Mouse (Mus musculus): ENCODE results near the gene Prdx6b.

Prdx6b gene

DNA sequence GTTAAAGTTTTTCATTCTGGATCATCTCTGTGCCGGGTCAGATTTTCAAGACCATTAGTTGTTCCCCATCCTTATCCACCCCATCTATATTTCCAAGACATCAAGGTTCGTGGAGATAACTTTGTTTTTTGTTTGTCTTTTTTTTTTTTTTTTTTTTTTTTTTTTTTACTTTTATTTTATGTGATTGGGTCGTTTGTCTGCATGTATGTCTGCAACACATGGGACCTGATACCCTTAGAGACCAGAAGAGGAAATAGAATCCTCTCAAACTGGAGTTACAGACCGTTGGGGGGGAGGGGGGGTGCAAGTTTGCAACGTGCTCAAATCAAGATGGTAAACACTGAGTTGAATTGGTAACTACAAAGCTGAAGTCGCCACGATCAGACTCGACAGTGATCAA lies at the start of gene Prdx6b:
Prdx6b (plus strand) TSS at position 301 of the 400 bp plus-strand sequence.
- DNase-seq (ENCODE audit: low spot score) = no peak

DNA sequence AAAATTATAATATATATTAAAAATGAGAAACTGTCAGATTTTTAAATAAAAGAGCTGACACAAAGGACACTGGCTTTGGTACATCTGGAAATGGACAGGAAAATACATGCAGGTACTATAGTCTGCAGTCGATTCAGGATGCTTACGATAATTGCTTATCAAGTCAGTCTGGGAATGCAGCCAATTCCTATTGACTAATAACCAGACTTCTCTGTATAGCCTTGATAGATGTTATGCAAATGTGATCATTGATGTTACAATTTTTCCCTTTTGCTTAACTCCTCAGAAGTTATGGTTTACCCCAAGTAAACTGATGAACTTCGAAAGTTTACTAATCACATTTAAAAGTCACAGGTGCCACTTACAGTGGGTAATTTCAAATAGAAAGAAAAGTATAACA lies 44.8 kb upstream of the Prdx6b start:
- no peak for DNase-seq (ENCODE audit: low spot score)

DNA sequence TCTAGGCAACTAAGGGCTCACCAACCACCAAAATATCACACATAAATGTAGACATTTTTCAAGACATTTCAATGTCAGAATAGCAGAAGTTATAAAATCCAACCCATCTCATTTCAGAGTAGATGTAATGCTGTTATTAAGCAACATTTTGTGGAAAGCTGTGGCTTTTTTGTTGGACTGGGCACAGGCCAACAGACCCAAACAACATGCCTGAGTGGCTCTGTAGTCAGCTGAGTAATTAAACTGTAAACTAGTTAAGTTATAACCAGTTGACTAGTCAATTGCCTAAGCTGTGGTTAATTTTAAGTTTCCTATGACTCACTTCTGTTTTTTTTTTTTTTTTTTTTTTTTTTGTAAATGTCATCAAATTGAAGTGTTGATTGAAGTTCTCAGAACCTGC lies 44.4 kb upstream of the Prdx6b start:
- DNase-seq (ENCODE audit: low spot score) = no peak

DNA sequence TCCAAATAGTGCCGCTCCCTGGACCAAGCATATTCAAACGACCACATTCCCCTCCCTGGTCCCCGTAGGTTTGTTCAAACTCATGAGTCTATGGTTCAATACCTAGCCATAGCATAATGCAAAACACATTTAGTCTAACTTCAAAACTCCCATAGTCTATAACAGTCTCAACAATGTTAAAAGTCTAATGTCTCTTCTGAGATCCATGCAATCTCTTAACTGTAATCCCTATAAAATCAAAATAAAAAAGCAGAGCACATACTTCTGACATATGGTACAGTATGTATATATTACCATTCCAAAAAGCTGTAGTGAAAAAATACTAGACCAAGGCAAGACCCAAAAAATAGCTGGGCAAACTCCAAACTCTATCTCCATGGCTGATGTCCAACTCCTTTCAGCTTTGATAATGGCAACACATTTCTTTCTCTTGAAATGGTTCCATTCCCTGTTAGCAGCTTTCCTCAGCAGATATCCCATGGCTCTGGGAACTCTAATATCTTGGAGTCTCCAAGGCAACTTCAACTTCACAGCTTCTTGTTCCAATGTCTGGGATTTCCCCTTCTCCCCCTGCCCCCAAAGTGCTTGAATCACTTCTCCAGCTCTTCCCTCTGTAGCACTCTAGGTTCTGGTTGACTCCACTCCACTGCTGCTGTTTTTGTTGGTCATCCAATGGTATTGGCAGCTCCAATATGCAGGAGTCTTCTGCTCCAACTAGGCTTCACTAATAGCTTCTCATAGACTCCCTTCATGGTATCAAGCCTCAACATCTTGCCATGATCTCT lies 32.2 kb upstream of the Prdx6b start:
- DNase-seq (ENCODE audit: low spot score) = no peak

DNA sequence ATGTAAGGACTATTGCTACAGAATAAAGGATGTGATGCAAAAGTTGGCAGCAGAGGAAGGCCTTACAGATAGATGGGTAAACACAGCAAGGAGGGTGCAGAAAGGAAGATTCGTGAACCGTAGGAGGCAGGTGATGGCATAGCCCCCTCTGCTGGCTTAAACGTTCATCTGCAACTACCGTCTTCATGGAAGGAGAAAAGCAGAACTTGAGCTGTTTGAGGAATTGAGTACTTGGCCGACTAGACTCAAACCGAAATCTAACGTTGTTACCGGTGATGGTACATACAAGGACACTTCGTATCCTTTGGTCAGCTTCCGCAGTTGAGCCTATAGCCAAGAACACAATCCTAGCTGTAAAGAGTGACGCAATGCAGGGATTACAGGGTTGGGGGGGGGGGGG lies 25.4 kb upstream of the Prdx6b start:
- DNase-seq (ENCODE audit: low spot score) = peak; percentile 68

DNA sequence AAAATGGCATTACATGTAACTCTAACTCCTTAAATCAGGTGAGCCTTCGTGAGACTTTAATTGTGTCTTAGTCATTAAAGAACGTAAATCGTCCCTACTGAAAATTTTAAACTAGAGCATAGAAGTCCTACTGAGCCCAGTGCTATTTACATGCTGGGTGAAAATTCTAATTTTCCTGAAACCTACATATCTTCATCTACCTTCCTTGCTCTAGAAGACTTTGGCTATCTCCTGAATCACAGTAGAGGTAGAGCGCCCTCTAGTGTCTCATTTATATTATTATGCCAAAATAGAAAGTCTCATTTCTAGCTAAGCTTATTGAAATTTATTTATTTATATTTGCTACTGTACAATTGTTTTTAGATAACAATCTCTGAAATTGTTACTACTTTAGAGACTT lies 24.2 kb upstream of the Prdx6b start:
- DNase-seq (ENCODE audit: low spot score) = no peak

DNA sequence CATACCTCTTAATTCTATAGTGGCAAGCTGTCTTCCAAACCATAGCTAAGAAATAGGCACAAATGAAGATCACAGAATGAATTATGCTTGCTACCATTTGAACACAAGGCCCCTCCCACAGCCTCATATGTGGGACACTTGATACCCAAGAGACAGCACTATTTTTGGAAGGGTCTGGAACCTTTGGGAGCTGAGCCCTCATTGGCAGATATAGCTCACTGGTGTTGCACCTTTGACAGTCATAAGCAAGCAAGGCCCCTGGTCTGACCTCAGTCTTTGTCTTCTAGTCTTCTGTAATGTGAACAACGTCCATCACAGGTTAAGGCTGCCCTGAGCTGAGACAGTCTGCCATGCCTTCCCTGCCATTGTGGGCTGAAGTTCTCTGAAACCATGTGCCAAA lies 20.8 kb upstream of the Prdx6b start:
- no peak for DNase-seq (ENCODE audit: low spot score)

DNA sequence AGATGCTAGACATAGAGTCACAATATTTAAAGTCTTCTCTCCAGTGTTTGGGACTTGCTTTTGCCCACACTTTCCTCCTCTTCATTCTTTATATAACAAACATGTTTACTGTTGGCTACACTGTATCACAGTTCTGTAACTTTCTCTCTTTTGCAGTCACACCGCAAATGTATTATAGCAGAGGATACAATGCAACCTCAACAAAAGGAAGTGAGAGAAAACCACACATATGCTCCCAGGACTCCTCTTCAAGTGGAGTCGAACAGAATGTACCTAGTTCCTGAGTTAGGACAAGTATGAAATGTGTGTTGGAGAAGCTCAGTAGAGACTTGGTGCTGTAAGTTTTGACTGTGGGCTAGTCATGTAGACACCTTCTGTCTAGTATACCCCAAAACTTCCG lies 19.2 kb upstream of the Prdx6b start:
- DNase-seq (ENCODE audit: low spot score) = no peak

DNA sequence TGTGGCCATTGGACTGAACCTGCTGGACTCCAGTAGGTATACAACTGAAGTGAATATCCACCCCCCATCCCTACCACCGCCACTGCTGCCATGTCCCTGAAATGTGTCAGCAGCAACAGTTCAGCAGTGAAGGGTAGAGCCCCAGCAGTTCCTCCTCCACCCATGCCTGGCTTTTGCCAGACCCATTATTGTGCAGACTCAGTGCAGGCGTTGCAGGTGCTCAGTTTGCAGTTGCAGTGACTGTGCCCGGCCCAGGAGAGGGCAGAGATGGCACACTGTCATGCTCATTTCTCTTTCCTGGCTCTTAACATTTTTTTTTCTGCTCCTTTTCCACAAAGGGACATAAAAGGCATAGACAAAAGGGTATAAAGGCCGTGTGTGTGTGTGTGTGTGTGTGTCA lies 18.5 kb upstream of the Prdx6b start:
- DNase-seq (ENCODE audit: low spot score) = no peak

DNA sequence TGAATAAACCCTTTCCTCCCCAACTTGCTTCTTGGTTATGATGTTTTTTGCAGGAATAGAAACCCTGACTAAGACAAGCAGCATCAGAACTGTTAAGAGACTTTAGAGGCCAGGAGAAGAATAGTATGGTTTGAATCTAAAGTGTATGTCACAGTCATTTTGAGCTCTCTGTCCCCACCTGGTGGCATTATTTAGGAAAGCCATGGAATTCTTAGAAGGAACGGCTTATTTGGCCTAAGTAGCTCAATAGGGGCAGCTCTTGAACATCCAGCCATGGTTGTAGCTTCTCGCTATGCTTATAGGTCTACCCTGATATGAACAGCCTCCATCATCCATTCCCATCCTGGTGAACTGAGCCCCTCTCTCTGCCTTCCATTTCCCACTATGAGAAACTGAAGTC lies 17.1 kb upstream of the Prdx6b start:
- no peak for DNase-seq (ENCODE audit: low spot score)

DNA sequence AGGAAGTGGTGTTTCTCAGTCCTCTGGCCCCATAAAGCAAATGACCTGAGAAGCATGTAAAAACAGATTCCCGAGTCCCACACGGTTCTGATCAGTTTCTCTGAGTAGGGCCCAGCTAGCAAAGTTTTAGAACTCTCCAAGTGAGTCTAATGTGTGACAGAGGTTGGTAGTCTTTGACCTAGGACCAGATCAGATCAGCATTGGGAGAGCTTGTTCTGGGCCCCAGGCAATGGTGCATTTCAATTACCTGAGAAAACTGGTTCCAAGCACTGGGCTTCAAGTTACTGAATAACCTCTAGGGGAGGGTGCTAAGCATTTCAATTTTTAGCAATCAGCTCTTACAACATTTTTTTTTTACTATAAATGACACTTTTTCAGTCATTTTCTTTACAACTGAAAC lies 10.1 kb upstream of the Prdx6b start:
- DNase-seq (ENCODE audit: low spot score) = no peak

DNA sequence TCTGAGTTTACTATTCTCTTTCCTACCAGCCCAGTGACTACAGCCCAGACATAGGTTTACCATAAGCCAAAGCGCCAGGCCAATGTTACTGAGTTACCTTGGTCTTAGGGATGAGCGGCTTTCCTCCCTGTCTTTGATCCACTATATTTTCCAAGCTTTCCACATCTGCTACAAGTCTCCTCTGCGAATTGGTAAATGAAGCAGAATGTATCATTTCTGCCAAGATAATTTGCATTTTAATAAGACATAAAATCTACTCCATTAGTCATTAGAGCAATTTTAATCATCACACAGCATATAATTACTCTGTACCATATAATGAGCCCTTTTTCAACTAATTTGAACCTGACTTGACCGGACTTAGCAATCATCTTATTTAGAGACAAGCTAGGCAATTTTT lies 5.9 kb upstream of the Prdx6b start:
- no peak for DNase-seq (ENCODE audit: low spot score)

DNA sequence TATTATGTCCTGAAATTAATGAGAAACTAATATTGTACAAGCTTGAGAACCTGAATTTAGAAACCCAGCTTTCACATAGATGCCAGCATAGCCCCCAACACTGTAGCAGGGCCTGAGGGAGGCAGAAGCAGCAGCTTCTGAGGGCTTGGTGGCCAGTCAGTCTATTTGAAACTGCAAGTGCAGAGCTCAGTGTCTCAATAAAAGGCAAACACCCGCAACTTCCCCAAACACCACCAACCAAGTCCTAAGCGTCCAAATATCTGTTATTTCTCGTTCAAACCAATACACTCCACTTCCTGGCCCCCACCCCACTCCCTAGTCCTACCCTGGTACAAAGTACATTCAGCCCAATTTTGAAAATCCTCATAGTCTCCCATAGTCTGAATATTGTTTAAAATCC lies 6.1 kb downstream of the Prdx6b start:
- DNase-seq (ENCODE audit: low spot score) = no peak

DNA sequence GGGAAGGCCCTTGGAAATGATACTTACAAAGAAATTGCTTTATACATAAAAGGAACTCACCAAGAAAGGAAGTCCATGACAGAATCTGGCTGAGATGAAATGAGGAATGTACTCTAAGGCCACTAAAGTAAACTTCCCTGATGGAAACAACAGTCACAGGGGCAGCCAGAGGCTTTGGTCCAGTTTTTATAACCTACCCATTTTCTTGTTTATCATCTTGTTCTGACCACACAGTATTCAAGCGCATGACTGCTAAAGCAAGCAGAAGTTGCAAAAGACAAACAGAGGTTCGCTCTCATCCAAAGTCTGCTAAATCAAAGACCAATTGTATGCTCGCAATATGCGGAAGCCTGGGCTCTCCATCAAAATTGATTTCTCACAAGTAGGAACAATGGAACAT lies 8.5 kb downstream of the Prdx6b start:
- no peak for DNase-seq (ENCODE audit: low spot score)

DNA sequence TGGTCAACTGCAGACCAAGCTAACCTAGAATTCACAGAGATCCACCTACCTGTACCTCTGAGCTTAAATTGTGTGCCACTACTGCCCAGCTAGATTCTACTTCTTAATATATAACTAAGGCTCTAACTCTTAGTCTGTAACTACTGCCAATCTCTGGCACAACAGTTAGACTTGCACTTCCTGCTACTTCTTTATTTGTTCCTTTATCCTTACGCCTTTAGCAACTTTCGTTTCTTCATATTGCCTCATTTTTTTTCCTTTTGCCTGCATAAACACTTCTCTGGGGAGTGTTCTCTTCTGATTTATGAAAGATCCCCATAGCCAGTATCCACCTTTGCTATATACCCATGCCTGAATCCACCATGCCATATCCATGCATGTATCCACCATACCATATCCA lies 11.7 kb downstream of the Prdx6b start:
- no peak for DNase-seq (ENCODE audit: low spot score)

DNA sequence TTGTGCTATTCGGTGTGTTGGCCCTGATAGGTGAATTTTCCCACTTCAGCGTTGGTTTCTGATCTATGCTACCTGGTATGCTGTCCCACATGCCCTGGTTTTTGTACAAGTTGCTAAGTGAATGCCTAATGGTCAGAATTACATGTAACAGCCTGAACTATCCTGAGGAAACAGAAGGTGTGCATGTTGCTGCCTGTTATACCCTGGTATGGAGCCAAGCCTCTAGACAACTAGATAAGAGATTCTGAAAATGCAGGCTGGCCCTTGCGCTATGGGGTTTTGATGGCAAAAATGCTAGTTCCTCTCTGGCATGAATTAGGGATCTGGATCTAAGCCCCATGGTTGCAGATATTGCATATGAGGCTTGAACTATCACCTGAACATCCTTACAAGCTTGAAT lies 15.4 kb downstream of the Prdx6b start:
- DNase-seq (ENCODE audit: low spot score) = no peak

DNA sequence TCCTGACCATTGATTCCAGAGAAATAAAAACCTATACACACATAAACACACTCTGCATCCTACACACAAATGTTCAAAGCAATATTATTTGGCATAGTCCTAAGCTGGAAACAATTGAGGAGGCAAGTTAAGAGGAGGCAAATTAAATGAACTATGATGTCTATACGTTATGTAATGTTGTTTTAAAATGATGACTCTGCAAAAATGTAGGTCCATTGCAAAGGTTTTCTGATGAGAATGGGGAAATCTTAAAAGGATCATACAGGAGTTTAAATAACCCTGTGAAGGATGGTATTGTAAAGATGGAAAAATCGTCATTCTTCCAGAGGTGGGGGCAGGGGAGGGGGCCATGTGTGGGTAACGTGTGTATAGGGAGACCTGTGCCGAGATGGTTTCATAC lies 17.5 kb downstream of the Prdx6b start:
- no peak for DNase-seq (ENCODE audit: low spot score)

DNA sequence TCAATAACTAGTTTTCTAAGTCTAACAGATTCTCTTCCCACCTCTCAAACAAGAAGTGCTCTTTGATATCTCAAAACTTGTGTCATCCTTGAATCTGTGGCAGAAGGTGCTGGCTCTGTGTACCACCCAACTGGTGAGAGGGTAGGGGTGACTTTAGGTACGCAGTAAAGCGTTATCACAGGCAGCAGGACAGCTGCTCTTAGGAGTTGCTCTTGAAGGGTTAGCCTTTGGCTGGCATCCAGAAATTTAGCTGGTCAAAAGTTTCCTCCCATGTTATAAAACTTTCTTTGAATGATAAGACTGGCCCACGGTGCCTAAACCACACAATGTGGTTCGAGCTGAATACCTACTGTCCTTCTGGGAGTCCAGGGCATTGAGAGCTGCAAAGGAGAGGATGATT lies 18.5 kb downstream of the Prdx6b start:
- no peak for DNase-seq (ENCODE audit: low spot score)

DNA sequence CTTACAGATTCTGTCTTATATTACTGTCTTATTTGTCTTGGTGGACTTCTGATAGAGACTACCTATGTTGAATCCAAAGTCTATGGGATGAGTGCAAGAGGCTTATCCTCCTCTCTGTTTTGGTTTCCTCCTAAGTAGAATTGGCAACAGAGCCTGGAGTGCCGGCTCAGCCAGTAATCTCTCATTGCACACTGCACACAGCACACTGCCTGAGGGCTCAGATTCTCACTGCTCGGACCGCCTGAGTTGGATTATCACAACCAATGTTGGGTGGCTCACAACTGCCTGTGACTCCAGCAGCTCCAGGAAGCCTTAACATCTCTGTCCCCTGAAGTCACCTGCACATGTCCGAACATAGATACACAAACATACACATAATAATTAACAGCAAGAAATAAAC lies 19.1 kb downstream of the Prdx6b start:
- no peak for DNase-seq (ENCODE audit: low spot score)

DNA sequence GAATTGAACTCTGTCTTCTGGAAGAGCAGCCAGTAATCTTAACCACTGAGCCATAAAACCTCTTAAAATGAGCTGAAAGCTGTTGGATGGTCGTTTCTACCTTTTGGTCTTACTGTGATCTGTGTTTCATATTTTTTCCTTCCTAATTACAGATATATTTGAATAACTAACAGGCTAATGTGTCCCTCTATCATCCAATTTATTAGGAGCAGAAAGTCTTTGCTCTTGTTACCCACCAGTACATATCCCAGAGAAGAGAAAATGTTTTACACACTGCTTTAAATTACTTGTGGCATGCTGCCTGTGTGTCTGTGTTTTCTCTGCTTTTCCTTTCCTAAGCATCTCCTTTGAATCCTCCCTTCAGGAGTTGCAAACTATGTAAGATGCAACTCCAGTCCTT lies 21.9 kb downstream of the Prdx6b start:
- DNase-seq (ENCODE audit: low spot score) = no peak

DNA sequence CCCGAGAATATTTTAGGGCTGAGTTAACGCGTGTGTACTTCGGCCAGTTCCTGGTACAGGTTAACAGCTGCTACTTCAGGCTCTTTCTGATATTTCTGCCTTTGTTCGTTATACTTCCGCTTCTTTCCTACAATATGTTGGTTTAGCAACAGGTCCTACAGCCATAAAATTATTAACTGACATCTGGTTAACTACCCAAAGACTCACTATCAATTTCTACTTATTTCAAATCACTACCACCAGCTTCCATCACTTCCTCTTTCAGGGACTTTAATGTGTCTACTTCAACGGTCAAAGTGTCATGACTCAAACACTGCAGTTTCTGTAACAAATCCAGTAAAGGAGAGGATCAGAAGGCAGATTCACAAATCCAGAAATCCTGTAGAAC lies 22.6 kb downstream of the Prdx6b start:
- DNase-seq (ENCODE audit: low spot score) = peak; percentile 15

DNA sequence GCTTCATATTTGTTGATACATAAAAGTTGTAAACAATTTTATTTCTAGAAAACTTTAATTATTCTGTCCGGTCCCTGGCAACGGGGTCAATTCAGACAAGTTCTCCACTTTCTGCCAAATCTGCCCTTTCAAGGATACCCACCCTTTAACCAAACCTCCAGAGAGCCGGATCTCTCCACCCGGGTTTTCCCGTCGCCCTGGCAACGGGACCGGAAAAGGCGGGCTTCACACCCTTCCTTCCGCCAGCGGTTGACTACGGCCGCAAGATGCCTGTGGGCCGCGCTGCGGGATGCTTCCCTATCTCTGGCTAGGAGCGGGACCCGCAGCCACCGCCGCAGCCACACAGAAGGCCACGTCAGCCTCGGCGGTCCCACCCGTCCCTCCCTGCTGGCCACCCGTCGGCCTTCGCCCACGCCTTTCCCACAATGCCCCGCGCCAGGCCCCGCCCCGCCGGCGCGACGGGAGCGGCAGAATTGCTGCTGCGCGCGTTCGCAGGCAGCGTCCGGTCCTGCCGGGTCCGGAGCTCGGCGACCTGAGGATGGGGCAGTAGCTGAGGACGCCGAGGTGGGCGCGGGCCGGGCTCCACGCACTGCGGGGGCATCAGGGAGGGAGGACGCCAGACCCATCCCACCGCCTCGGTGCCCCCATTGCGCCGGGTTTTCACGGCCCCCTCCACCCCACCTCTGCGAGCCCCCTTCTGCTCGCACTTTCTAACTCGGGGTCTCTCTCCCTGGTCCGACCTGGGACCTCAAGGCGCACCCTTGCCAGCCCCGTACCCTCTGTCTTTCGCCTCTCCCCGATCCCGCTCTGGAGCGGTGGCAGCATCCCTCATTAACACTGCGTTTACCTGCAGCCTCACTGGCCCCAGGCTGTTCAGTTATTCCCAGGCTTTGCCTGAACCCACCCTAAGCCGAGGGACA lies 23.2 kb downstream of the Prdx6b start, which contains the start of gene Dnajc10:
Dnajc10 (plus strand) TSS at position 225 of the 920 bp plus-strand sequence.
- DNase-seq (ENCODE audit: low spot score) = peak; percentile 81

DNA sequence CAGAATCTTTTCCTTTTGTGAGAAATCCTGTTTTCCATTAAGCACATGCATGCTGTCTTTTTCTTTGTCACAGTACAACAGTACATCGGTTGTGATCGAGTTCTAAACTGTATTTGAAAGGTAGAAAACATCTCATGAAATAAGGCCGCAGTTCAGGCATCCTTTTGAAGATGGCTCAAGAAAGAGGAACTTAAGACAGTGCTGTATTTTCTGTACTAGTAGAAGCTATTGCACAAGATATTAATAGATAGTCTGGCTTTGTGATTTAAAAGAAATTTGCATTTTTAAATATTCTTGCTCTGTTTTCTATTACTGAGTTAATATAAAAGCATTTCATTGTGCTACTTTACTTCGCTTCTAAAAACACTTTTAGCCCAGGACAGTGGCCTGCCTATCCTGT lies 30.6 kb downstream of the Prdx6b start:
- DNase-seq (ENCODE audit: low spot score) = no peak
